Mouse (Mus musculus) bone marrow macrophage, adult 2 months (primary cell): ENCODE data around the gene Hist1h2bb. TPM values are rescaled to one million over a fixed set of nuclear protein-coding genes. Genes with fewer than 3 reads are reported as not detected.

ENCODE experiments used
- H3K27ac ChIP-seq: 2 replicates; pipeline ENCODE4 v1.5.1; 2012; ENCODE audit warnings: low read depth, low read length; ENCODE audit not compliant: insufficient read depth
- H3K4me1 ChIP-seq: 2 replicates; pipeline ENCODE4 v1.6.1; 2012; ENCODE audit warnings: low read length; ENCODE audit not compliant: control insufficient read depth, insufficient read depth
- H3K4me3 ChIP-seq: 2 replicates; pipeline ENCODE4 v1.5.1; 2012; ENCODE audit warnings: mild to moderate bottlenecking, low read length, moderate library complexity; ENCODE audit not compliant: insufficient read depth
- CTCF ChIP-seq: IDR thresholded peaks from 2 replicates; pipeline ENCODE4 v1.5.1; 2012; ENCODE audit warnings: low read depth, mild to moderate bottlenecking, low read length, moderate library complexity
- POLR2A ChIP-seq: IDR thresholded peaks from 2 replicates; pipeline ENCODE4 v1.6.1; 2012; ENCODE audit warnings: mild to moderate bottlenecking, low read depth, low read length, borderline replicate concordance
- polyA plus RNA-seq: library from polyadenylated mRNA; stranded (reverse); fragments of >200 nt; gene quantifications from 2 replicates; pipeline ENCODE4 v1.2.4, GENCODE M21; 2012; ENCODE audit not compliant: missing spikeins, insufficient read depth, insufficient read length

Hist1h2bb gene
- polyA plus RNA-seq, 1 experiment = 1.3 TPM

GRCm38 (mm10) chr13:23749563-23750121 lies 3.1 kb downstream of the Hist1h2bb start:
- Histone ChIP-seq H3K27ac (peak overlapping the region; percentile 4; the same call in 1 of the 2 replicates), H3K4me1 (peaks cover 13% of the 10 kb centered on the region), H3K4me3 (no peak overlapping the region)
- TF ChIP-seq POLR2A (no peak), CTCF (no peak)

DNA sequence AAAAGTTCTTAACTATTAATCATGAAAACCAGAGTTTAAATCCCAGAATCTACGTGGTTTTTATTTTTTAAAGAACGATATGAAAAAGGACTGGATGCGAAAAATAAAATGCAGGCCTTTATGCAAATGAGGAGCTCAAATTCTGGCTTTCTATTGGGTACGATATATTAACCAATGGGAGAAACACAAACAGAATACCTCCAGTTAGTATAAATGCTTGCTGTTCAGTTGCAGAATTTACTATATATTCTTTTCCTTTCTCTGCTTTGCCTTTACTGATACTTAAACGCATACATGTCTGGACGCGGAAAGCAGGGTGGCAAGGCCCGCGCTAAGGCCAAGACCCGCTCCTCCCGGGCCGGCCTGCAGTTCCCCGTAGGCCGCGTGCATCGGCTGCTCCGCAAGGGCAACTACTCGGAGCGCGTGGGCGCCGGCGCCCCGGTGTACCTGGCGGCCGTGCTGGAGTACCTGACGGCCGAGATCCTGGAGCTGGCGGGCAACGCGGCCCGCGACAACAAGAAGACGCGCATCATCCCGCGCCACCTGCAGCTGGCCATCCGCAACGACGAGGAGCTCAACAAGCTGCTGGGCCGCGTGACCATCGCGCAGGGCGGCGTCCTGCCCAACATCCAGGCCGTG lies 4.4 kb downstream of the Hist1h2bb start, which contains the start of gene Hist1h2ab:
Hist1h2ab (plus strand) TSS at position 288 of the 639 bp plus-strand sequence.
- peak within 1 kb of the TSS; percentile 96 for H3K27ac ChIP-seq
- H3K4me3 ChIP-seq = peak within 1 kb of the TSS; percentile 63
- peaks cover 21% of the 10 kb centered on the region for H3K4me1 ChIP-seq

GRCm38 (mm10) chr13:23751478-23751956 lies 5.0 kb downstream of the Hist1h2bb start:
- TF ChIP-seq POLR2A (no peak), CTCF (no peak)
- Histone ChIP-seq H3K4me1 (peaks cover 21% of the 10 kb centered on the region), H3K4me3 (peak overlapping the region; percentile 63), H3K27ac (peak overlapping the region; percentile 96)

DNA sequence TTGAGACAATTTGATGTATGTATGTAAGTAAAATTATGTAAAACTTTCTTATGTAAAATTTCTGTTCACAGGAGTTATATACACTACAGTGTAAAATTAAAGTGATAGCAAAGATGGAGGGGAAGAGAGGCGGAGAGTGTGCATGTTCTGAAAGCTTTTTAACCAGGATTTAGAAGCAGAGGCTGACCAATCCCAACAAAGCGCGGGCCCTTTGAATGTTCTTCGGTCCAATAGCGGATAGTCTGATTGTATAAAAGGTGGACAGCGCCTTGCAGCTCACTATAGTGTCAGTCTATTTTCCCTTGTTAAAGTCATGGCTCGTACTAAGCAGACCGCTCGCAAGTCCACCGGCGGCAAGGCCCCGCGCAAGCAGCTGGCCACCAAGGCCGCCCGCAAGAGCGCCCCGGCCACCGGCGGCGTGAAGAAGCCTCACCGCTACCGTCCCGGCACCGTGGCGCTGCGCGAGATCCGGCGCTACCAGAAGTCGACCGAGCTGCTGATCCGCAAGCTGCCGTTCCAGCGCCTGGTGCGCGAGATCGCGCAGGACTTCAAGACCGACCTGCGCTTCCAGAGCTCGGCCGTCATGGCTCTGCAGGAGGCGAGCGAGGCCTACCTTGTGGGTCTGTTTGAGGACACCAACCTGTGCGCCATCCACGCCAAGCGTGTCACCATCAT lies 5.7 kb downstream of the Hist1h2bb start, which contains the start of gene Hist1h3b:
Hist1h3b (plus strand) TSS at position 201 of the 675 bp plus-strand sequence.
- peak within 1 kb of the TSS; percentile 63 for H3K4me3 ChIP-seq
- peaks cover 21% of the 10 kb centered on the region for H3K4me1 ChIP-seq
- peak within 1 kb of the TSS; percentile 96 for H3K27ac ChIP-seq

GRCm38 (mm10) chr13:23752742-23753172 lies 6.2 kb downstream of the Hist1h2bb start:
- H3K27ac ChIP-seq = peak overlapping the region; percentile 80
- peaks cover 20% of the 10 kb centered on the region for H3K4me1 ChIP-seq
- TF ChIP-seq CTCF = no peak
- TF ChIP-seq POLR2A = no peak
- H3K4me3 ChIP-seq = peak overlapping the region; percentile 58

- TF ChIP-seq CTCF = no peak
- no peak for TF ChIP-seq POLR2A
- Histone ChIP-seq H3K4me1 (peaks cover 16% of the 10 kb centered on the region), H3K27ac (peak overlapping the region; percentile 26; the same call in 1 of the 2 replicates), H3K4me3 (no peak overlapping the region)
Observed at GRCm38 (mm10) chr13:23753314-23754078, 7.0 kb downstream of the Hist1h2bb start.

- Histone ChIP-seq H3K4me1 (peaks cover 11% of the 10 kb centered on the region), H3K4me3 (no peak overlapping the region), H3K27ac (peak overlapping the region; percentile 43)
- no peak for TF ChIP-seq POLR2A
- TF ChIP-seq CTCF = no peak
Observed at GRCm38 (mm10) chr13:23755000-23755399, 8.5 kb downstream of the Hist1h2bb start.

DNA sequence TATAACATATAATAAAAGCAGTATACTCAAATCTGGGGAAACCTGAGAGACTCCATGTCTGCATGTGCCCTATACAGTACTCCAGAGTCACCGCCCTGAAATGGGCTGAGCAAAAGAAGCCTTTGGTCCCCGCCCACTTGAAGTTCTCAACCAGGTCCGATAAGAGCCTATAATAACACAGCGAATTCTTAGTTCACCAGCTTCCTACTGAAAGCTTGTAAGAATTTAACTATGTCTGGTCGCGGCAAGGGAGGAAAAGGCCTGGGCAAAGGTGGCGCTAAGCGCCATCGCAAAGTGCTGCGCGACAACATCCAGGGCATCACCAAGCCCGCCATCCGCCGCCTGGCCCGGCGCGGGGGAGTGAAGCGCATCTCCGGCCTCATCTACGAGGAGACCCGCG lies 10.3 kb downstream of the Hist1h2bb start, which contains the start of gene Hist1h4b:
Hist1h4b (plus strand) TSS at position 224 of the 400 bp plus-strand sequence.
- TF ChIP-seq CTCF (no peak), POLR2A (peak; percentile 57; the same call in 1 of the 2 replicates)
- peaks cover 14% of the 10 kb centered on the region for H3K4me1 ChIP-seq
- H3K27ac ChIP-seq = peak within 1 kb of the TSS; percentile 57
- H3K4me3 ChIP-seq = peak within 1 kb of the TSS; percentile 48

DNA sequence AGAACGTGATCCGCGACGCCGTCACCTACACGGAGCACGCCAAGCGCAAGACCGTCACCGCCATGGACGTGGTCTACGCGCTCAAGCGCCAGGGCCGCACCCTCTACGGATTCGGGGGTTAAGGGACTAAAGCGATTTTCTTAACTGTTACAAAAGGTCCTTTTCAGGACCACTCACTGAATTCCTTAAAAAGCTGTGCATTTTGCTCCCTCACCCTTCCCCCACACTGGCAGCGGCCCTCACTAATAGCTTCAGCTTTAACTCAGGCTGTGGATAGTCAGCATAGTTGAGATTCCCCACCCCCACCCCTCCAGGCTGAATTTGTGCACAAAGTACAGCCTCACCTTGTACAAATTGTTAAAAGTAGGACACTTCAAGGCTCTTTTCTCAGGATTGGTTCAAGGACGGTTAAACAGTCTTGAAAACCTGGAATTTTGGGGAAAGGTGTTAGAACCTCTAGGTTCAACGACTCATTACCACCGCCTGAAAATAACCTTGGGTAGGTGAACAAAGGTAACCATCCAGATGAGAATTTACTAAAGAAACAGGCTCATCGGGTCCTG lies 10.8 kb downstream of the Hist1h2bb start:
- Histone ChIP-seq H3K4me1 (peaks cover 14% of the 10 kb centered on the region), H3K4me3 (peak overlapping the region; percentile 48), H3K27ac (peak overlapping the region; percentile 57)
- TF ChIP-seq POLR2A = no peak
- TF ChIP-seq CTCF = no peak
